Mouse (Mus musculus) heart, embryonic 14.5 days (tissue): ENCODE results near the gene Lancl2. TPM values are rescaled to one million over a fixed set of nuclear protein-coding genes. Genes with fewer than 3 reads are reported as not detected.

Experiments used
- ATAC-seq: fragments of 200-750 bp; cut with Nextera tagmentation; 2 replicates; pipeline ENCODE4 v1.8.0; 2017; ENCODE audit warnings: low read depth, moderate TSS enrichment; ENCODE audit not compliant: insufficient number of reproducible peaks, insufficient read depth, low FRiP score
- H3K27ac ChIP-seq, 2 experiments: fragments of 200-500 bp in 1 of 2; fragments of 300-500 bp in 1 of 2; sonication (generic) in 1 of 2; replicated peaks in 1 of 2; 2 replicates each; pipeline ENCODE4 v1.5.1; 2012 to 2014; ENCODE audit warnings: low read depth in 2 of 2, low read length in 2 of 2, control low read depth in 1 of 2, mild to moderate bottlenecking in 1 of 2, mixed read lengths in 1 of 2; ENCODE audit not compliant: control insufficient read depth in 1 of 2, insufficient read depth in 1 of 2
- H3K27me3 ChIP-seq: fragments of 300-500 bp; sonication (generic); 2 replicates; pipeline ENCODE4 v1.6.1; 2014; ENCODE audit warnings: mild to moderate bottlenecking, low read length, control low read depth; ENCODE audit not compliant: control insufficient read depth, insufficient read depth
- H3K36me3 ChIP-seq: fragments of 300-500 bp; sonication (generic); 2 replicates; pipeline ENCODE4 v1.6.1; 2014; ENCODE audit warnings: mild to moderate bottlenecking, control low read depth, low read length, mixed read lengths; ENCODE audit not compliant: control insufficient read depth, insufficient read depth
- H3K4me1 ChIP-seq, 2 experiments: fragments of 200-500 bp in 1 of 2; fragments of 300-500 bp in 1 of 2; sonication (generic) in 1 of 2; 2 replicates each; pipeline ENCODE4 v1.6.1; 2012 to 2014; ENCODE audit warnings: low read length in 2 of 2, control low read depth in 1 of 2, mixed read lengths in 1 of 2; ENCODE audit not compliant: control insufficient read depth in 2 of 2, insufficient read depth in 2 of 2
- H3K4me2 ChIP-seq: fragments of 300-500 bp; sonication (generic); 2 replicates; pipeline ENCODE4 v1.6.1; 2014; ENCODE audit warnings: mild to moderate bottlenecking, low read length
- H3K4me3 ChIP-seq, 2 experiments: fragments of 200-500 bp in 1 of 2; fragments of 300-500 bp in 1 of 2; sonication (generic) in 1 of 2; 2 replicates each; pipeline ENCODE4 v1.5.1; 2012 to 2014; ENCODE audit warnings: low read length in 2 of 2, mild to moderate bottlenecking in 2 of 2, control low read depth in 1 of 2, low read depth in 1 of 2, moderate library complexity in 1 of 2; ENCODE audit not compliant: control insufficient read depth in 1 of 2, insufficient read depth in 1 of 2
- H3K9ac ChIP-seq: fragments of 300-500 bp; sonication (generic); 2 replicates; pipeline ENCODE4 v1.6.1; 2014; ENCODE audit warnings: mild to moderate bottlenecking, low read length
- H3K9me3 ChIP-seq: fragments of 300-500 bp; sonication (generic); 2 replicates; pipeline ENCODE4 v1.6.1; 2016; ENCODE audit warnings: low read length, control low read depth; ENCODE audit not compliant: control insufficient read depth
- WGBS: fragments of 180-500 bp; shearing (Covaris S2); extraction: QIAGEN DNeasy Blood & Tissue Kit; methylation state at CpG from one replicate; pipeline ENCODE4 v1.1.7; 2014; 5-methylcytosine and 5-hydroxymethylcytosine counted together
- polyA plus RNA-seq: library from polyadenylated mRNA; unstranded; fragments of >200 nt; fragmentation: Nextera tagmentation; extraction: Ambion mirVana; gene quantifications from 2 replicates; pipeline ENCODE4 v1.2.1, GENCODE M21; 2014

Gene Lancl2
- polyA plus RNA-seq, 1 experiment from 2014 or later = 20.3 TPM

GRCm38 (mm10) chr6:57767112-57767868 lies 65.0 kb downstream of the Lancl2 start:
- no peaks in the 10 kb centered on the region for H3K9me3 ChIP-seq
- no peak overlapping the region for H3K4me3 ChIP-seq
- no peak overlapping the region for H3K9ac ChIP-seq
- 41% methylated on average over 8 of the region's 8 CpGs for WGBS
- H3K4me1 ChIP-seq = peaks cover 0 to 15% of the 10 kb centered on the region in 2 experiments; a peak in 2 of 4 replicates
- H3K27me3 ChIP-seq = no peaks in the 10 kb centered on the region
- H3K4me2 ChIP-seq = no peak overlapping the region
- peaks cover 11% of the 10 kb centered on the region; the same call in 1 of the 2 replicates for H3K36me3 ChIP-seq
- no peak overlapping the region for H3K27ac ChIP-seq
- no peak for ATAC-seq

- Histone ChIP-seq H3K4me2 (no peak overlapping the region), H3K27me3 (no peaks in the 10 kb centered on the region), H3K36me3 (peaks cover 16% of the 10 kb centered on the region), H3K9ac (no peak overlapping the region), H3K4me1 (peaks cover 0 to 15% of the 10 kb centered on the region in 2 experiments; a peak in 2 of 4 replicates), H3K27ac (no peak overlapping the region), H3K9me3 (no peaks in the 10 kb centered on the region), H3K4me3 (no peak overlapping the region)
- no peak for ATAC-seq
- 84% methylated on average over 7 of the region's 7 CpGs for WGBS
These were observed 66.7 kb downstream of the Lancl2 start for GRCm38 (mm10) chr6:57768948-57769525.

GRCm38 (mm10) chr6:57770467-57771190 lies 68.3 kb downstream of the Lancl2 start:
- peaks cover 0 to 10% of the 10 kb centered on the region in 2 experiments; a peak in 2 of 4 replicates for H3K4me1 ChIP-seq
- H3K9me3 ChIP-seq = no peaks in the 10 kb centered on the region
- H3K9ac ChIP-seq = no peak overlapping the region
- 88% methylated on average over 1 of the region's 1 CpGs for WGBS
- H3K27ac ChIP-seq = no peak overlapping the region
- peaks cover 23% of the 10 kb centered on the region for H3K36me3 ChIP-seq
- H3K27me3 ChIP-seq = no peaks in the 10 kb centered on the region
- no peak overlapping the region for H3K4me2 ChIP-seq
- no peak for ATAC-seq
- no peak overlapping the region for H3K4me3 ChIP-seq

GRCm38 (mm10) chr6:57773792-57774191 lies 71.5 kb downstream of the Lancl2 start:
- Histone ChIP-seq H3K4me2 (no peak overlapping the region), H3K27ac (no peak overlapping the region), H3K4me3 (no peak overlapping the region), H3K9me3 (no peaks in the 10 kb centered on the region), H3K27me3 (no peaks in the 10 kb centered on the region), H3K36me3 (peaks cover 18% of the 10 kb centered on the region), H3K4me1 (no peaks in the 10 kb centered on the region), H3K9ac (no peak overlapping the region)
- no peak for ATAC-seq
- WGBS = 86% methylated on average over 1 of the region's 1 CpGs

GRCm38 (mm10) chr6:57780359-57780758 lies 78.0 kb downstream of the Lancl2 start:
- H3K4me2 ChIP-seq = no peak overlapping the region
- H3K27me3 ChIP-seq = no peaks in the 10 kb centered on the region
- H3K27ac ChIP-seq = no peak overlapping the region
- no peak overlapping the region for H3K9ac ChIP-seq
- H3K36me3 ChIP-seq = 0 out of 2 replicates have a peak, but pooled peaks cover 6% of the 10 kb centered on the region
- no peaks in the 10 kb centered on the region for H3K4me1 ChIP-seq
- no peak for ATAC-seq
- no peaks in the 10 kb centered on the region for H3K9me3 ChIP-seq
- WGBS = 92% methylated on average over 3 of the region's 3 CpGs
- H3K4me3 ChIP-seq = no peak overlapping the region

- Histone ChIP-seq H3K4me1 (no peaks in the 10 kb centered on the region), H3K27ac (no peak overlapping the region), H3K4me2 (no peak overlapping the region), H3K27me3 (no peaks in the 10 kb centered on the region), H3K9me3 (no peaks in the 10 kb centered on the region), H3K9ac (no peak overlapping the region), H3K4me3 (no peak overlapping the region), H3K36me3 (0 out of 2 replicates have a peak, but pooled peaks cover 10% of the 10 kb centered on the region)
- 92% methylated on average over 1 of the region's 1 CpGs for WGBS
- ATAC-seq = no peak
These were observed 80.3 kb downstream of the Lancl2 start for GRCm38 (mm10) chr6:57782658-57783057.

- Histone ChIP-seq H3K4me3 (no peak overlapping the region), H3K9ac (no peak overlapping the region), H3K4me1 (no peaks in the 10 kb centered on the region), H3K36me3 (0 out of 2 replicates have a peak, but pooled peaks cover 11% of the 10 kb centered on the region), H3K4me2 (no peak overlapping the region), H3K27ac (no peak overlapping the region), H3K27me3 (no peaks in the 10 kb centered on the region), H3K9me3 (no peaks in the 10 kb centered on the region)
- WGBS = 92% methylated on average over 1 of the region's 1 CpGs
- ATAC-seq = no peak
These were observed 81.9 kb downstream of the Lancl2 start for GRCm38 (mm10) chr6:57784251-57784650.
